Mouse (Mus musculus): ENCODE results near the gene Hyal5. TPM values are rescaled to one million over a fixed set of nuclear protein-coding genes. Genes with fewer than 3 reads are reported as not detected.

Gene Hyal5
- polyA plus RNA-seq (2015; fragmentation: Nextera tagmentation; extraction: Ambion mirVana) = 0.14 TPM in 1 of 2 replicates, not detected in the other

GRCm38 (mm10) chr6:24857697-24858096 lies at the start of gene Hyal5:
Hyal5 (plus strand) TSS chr6:24857997.
- no peaks in the 10 kb centered on the region for H3K27me3 ChIP-seq (ENCODE audit: insufficient read depth, low read length)
- no peaks in the 10 kb centered on the region for H3K4me1 ChIP-seq (ENCODE audit: insufficient read depth)
- TF ChIP-seq CTCF (IDR thresholded peaks at IDR 0.05; ENCODE audit: low read depth) = no peak
- no peak for TF ChIP-seq EP300 (IDR thresholded peaks at IDR 0.05; ENCODE audit: low read depth)
- no peaks in the 10 kb centered on the region for H3K9me3 ChIP-seq (ENCODE audit: low read length)
- H3K4me2 ChIP-seq (ENCODE audit: low read depth, low read length) = no peak within 1 kb of the TSS
- no peak for DNase-seq
- no peak within 1 kb of the TSS for H3K27ac ChIP-seq (ENCODE audit: low read depth)
- H3K4me3 ChIP-seq (ENCODE audit: low read depth, low read length) = no peak within 1 kb of the TSS
- no peak for ATAC-seq
- no peak within 1 kb of the TSS for H3K9ac ChIP-seq (replicated peaks)
- H3K36me3 ChIP-seq (replicated peaks; ENCODE audit: insufficient read depth, low read length) = no peaks in the 10 kb centered on the region

GRCm38 (mm10) chr6:24822070-24822469 lies 35.7 kb upstream of the Hyal5 start:
- 0 out of 2 replicates have a peak, but pooled peaks have one; percentile 4 for TF ChIP-seq CTCF (IDR thresholded peaks at IDR 0.05; ENCODE audit: low read depth)
- TF ChIP-seq EP300 (IDR thresholded peaks at IDR 0.05; ENCODE audit: low read depth) = no peak
- Histone ChIP-seq H3K9me3 (ENCODE audit: low read length) (no peaks in the 10 kb centered on the region), H3K27me3 (ENCODE audit: insufficient read depth, low read length) (no peaks in the 10 kb centered on the region), H3K4me1 (ENCODE audit: insufficient read depth) (no peaks in the 10 kb centered on the region), H3K4me2 (ENCODE audit: low read depth, low read length) (no peak overlapping the region), H3K4me3 (ENCODE audit: low read depth, low read length) (no peak overlapping the region), H3K9ac (replicated peaks) (no peak overlapping the region), H3K36me3 (replicated peaks; ENCODE audit: insufficient read depth, low read length) (no peaks in the 10 kb centered on the region), H3K27ac (ENCODE audit: low read depth) (no peak overlapping the region)
- DNase-seq = no peak
- 42% methylated on average over 2 of the region's 2 CpGs for WGBS (ENCODE audit: insufficient replicate concordance)
- no peak for ATAC-seq

GRCm38 (mm10) chr6:24860320-24860719 lies 2.5 kb downstream of the Hyal5 start:
- Histone ChIP-seq H3K27ac (ENCODE audit: low read depth) (no peak overlapping the region), H3K27me3 (ENCODE audit: insufficient read depth, low read length) (no peaks in the 10 kb centered on the region), H3K9me3 (ENCODE audit: low read length) (no peaks in the 10 kb centered on the region), H3K4me2 (ENCODE audit: low read depth, low read length) (no peak overlapping the region), H3K9ac (replicated peaks) (no peak overlapping the region), H3K4me1 (ENCODE audit: insufficient read depth) (no peaks in the 10 kb centered on the region), H3K4me3 (ENCODE audit: low read depth, low read length) (no peak overlapping the region), H3K36me3 (replicated peaks; ENCODE audit: insufficient read depth, low read length) (no peaks in the 10 kb centered on the region)
- peak; percentile 16; the same call in 1 of the 2 replicates for TF ChIP-seq CTCF (IDR thresholded peaks at IDR 0.05; ENCODE audit: low read depth)
- no peak for TF ChIP-seq EP300 (IDR thresholded peaks at IDR 0.05; ENCODE audit: low read depth)
- DNase-seq (no peak), ATAC-seq (no peak)
- WGBS (ENCODE audit: insufficient replicate concordance) = 40% methylated on average over 2 of the region's 2 CpGs

GRCm38 (mm10) chr6:24863649-24864048 lies 5.9 kb downstream of the Hyal5 start:
- TF ChIP-seq EP300 (IDR thresholded peaks at IDR 0.05; ENCODE audit: low read depth) (no peak), CTCF (IDR thresholded peaks at IDR 0.05; ENCODE audit: low read depth) (no peak)
- H3K27ac ChIP-seq (ENCODE audit: low read depth) = no peak overlapping the region
- H3K4me3 ChIP-seq (ENCODE audit: low read depth, low read length) = no peak overlapping the region
- no peaks in the 10 kb centered on the region for H3K9me3 ChIP-seq (ENCODE audit: low read length)
- no peak overlapping the region for H3K9ac ChIP-seq (replicated peaks)
- 77% methylated on average over 4 of the region's 4 CpGs for WGBS (ENCODE audit: insufficient replicate concordance)
- no peak overlapping the region for H3K4me2 ChIP-seq (ENCODE audit: low read depth, low read length)
- H3K4me1 ChIP-seq (ENCODE audit: insufficient read depth) = no peaks in the 10 kb centered on the region
- DNase-seq (no peak), ATAC-seq (no peak)
- no peaks in the 10 kb centered on the region for H3K27me3 ChIP-seq (ENCODE audit: insufficient read depth, low read length)
- H3K36me3 ChIP-seq (replicated peaks; ENCODE audit: insufficient read depth, low read length) = no peaks in the 10 kb centered on the region

- no peak for DNase-seq
- Histone ChIP-seq H3K4me1 (ENCODE audit: insufficient read depth) (no peaks in the 10 kb centered on the region), H3K9me3 (ENCODE audit: low read length) (no peaks in the 10 kb centered on the region), H3K9ac (replicated peaks) (no peak overlapping the region), H3K36me3 (replicated peaks; ENCODE audit: insufficient read depth, low read length) (no peaks in the 10 kb centered on the region), H3K27ac (ENCODE audit: low read depth) (no peak overlapping the region), H3K4me3 (ENCODE audit: low read depth, low read length) (peak overlapping the region; percentile 33), H3K4me2 (ENCODE audit: low read depth, low read length) (peak overlapping the region; percentile 60), H3K27me3 (ENCODE audit: insufficient read depth, low read length) (no peaks in the 10 kb centered on the region)
- 52% methylated on average over 11 of the region's 11 CpGs for WGBS (ENCODE audit: insufficient replicate concordance)
- ATAC-seq = peak; percentile 73
- TF ChIP-seq EP300 (IDR thresholded peaks at IDR 0.05; ENCODE audit: low read depth) (no peak), CTCF (IDR thresholded peaks at IDR 0.05; ENCODE audit: low read depth) (peak; percentile 62)
Observed at GRCm38 (mm10) chr6:24894146-24894873, 36.5 kb downstream of the Hyal5 start.

- peak; percentile 15; the same call in 1 of the 2 replicates for ATAC-seq
- Histone ChIP-seq H3K27me3 (ENCODE audit: insufficient read depth, low read length) (no peaks in the 10 kb centered on the region), H3K9ac (replicated peaks) (no peak overlapping the region), H3K4me3 (ENCODE audit: low read depth, low read length) (peak overlapping the region; percentile 33), H3K27ac (ENCODE audit: low read depth) (no peak overlapping the region), H3K9me3 (ENCODE audit: low read length) (no peaks in the 10 kb centered on the region), H3K4me2 (ENCODE audit: low read depth, low read length) (peak overlapping the region; percentile 60), H3K36me3 (replicated peaks; ENCODE audit: insufficient read depth, low read length) (no peaks in the 10 kb centered on the region), H3K4me1 (ENCODE audit: insufficient read depth) (no peaks in the 10 kb centered on the region)
- DNase-seq = no peak
- TF ChIP-seq EP300 (IDR thresholded peaks at IDR 0.05; ENCODE audit: low read depth) = no peak
- TF ChIP-seq CTCF (IDR thresholded peaks at IDR 0.05; ENCODE audit: low read depth) = no peak
- 30% methylated on average over 2 of the region's 2 CpGs for WGBS (ENCODE audit: insufficient replicate concordance)
Observed at GRCm38 (mm10) chr6:24894874-24895183, 37.0 kb downstream of the Hyal5 start.
